Mouse (Mus musculus): Measurements from ENCODE around the gene Hhipl1.

- no peak for TF ChIP-seq TAL1 (IDR thresholded peaks at IDR 0.05; ENCODE audit: low read length)
- no peak for TF ChIP-seq CTCF (IDR thresholded peaks at IDR 0.05 in 2 of 3, conservative IDR thresholded peaks at IDR 0.05 in 1 of 3; ENCODE audit: control insufficient read depth in 1 of 3, insufficient read depth in 1 of 3, low read depth in 2 of 3, low read length in 3 of 3, poor library complexity in 1 of 3, severe bottlenecking in 1 of 3)
- TF ChIP-seq POLR2A (IDR thresholded peaks at IDR 0.05; ENCODE audit: control insufficient read depth in 1 of 2, insufficient read depth in 1 of 2, low read depth in 1 of 2, low read length in 2 of 2, poor library complexity in 1 of 2) = no peak
- no peak for TF ChIP-seq RCOR1 (IDR thresholded peaks at IDR 0.05; ENCODE audit: low read depth, low read length)
- TF ChIP-seq HCFC1 (IDR thresholded peaks at IDR 0.05; ENCODE audit: low read depth, low read length) = no peak
- TF ChIP-seq NELFE (IDR thresholded peaks at IDR 0.05; ENCODE audit: low read depth, low read length) = no peak
- no peak for TF ChIP-seq POLR2AphosphoS5 (IDR thresholded peaks at IDR 0.05; ENCODE audit: borderline replicate concordance, low read depth, low read length)
- no peak for TF ChIP-seq ZNF384 (IDR thresholded peaks at IDR 0.05; ENCODE audit: low read depth, low read length)
- TF ChIP-seq USF1 (IDR thresholded peaks at IDR 0.05; ENCODE audit: low read depth, low read length) = no peak
- no peak for TF ChIP-seq MEF2A (IDR thresholded peaks at IDR 0.05; ENCODE audit: extremely low read depth, insufficient replicate concordance, low read depth, low read length, poor library complexity, severe bottlenecking)
- no peak for TF ChIP-seq MXI1 (IDR thresholded peaks at IDR 0.05; ENCODE audit: low read depth, low read length)
Measured at GRCm38 (mm10) chr12:108267653-108268052, 38.4 kb upstream of the Hhipl1 start.

Data from MEL (cell line).